Mouse (Mus musculus) spleen, postnatal 14 days (tissue): ENCODE measurements around the gene Nps.
"Not testable (repeated sequence)": the region's sequence is repeated elsewhere in the genome, so short reads cannot be mapped to it uniquely, and the experiment has no call there.

Experiments used
- DNase-seq, 2 experiments: peaks; one replicate each; pipeline ENCODE4 v3.0.0; 2021 to 2022; ENCODE audit warnings: low spot score in 2 of 2

Gene Nps

DNA sequence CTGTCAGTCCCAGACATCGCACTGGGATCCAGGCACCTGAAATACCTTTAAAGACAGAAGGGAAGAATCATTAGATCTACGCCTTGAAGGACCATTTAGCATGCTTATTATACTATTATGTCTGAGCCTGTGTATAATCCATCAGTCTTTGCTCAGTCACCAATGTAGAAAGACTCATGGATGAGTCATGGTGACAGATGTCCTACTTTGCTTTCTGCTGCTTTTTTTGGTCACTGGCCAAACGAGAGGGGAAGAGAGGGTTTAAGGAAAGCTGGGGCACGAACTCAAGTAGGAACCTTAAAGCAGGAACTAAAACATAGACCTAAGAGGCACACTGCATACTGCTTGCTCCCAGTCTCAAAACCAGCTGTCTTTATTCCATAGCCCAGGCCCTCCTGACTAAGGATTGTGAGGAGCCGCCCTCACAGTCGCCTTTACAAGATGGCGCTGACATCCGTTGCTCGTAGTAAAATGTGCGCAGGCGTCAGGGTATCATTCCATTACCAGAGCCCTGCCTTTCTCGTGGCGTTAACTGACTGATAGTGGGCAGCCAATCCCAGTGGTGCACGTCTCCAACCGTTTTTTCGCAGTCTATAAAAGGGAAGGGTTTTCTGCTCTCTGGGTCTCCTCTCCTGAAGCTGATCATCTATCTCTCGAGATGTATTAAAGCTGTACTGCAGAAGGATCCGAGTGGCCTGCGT is at the start of gene Nps:
Gene Nps, plus strand, starts transcription at position 651 of the 701 bp plus-strand sequence.
- not testable (repeated sequence) for DNase-seq

DNA sequence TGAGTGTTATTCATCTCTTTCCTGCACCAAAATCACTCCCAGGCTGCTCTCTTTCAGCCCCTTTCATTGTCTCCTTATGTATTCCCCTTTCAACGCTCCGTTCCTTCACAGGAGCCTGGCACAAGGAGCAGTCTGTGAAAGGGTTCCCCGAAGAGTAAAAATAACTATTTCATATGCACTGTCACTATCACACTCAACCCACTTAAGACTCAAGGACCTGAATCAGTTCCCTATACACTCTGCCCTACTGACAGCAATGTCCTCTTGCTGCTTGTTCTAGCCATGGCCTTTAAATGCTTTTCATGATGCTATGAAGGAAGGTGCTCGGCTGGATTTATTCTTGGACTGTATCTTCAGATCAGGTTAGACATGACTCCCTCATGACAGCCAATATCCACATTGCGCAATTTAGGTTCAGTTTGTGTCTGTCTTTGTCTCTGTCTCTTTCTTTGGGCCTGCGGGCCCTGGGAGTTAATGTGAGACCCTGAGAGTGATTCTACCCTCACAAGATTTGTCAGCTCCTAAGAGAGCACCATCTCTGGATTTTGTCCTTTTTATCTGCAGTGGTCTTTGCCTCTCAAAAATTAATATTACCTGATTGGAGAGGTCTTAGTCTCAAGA is 49.4 kb upstream of the Nps start:
- no peak for DNase-seq

DNA sequence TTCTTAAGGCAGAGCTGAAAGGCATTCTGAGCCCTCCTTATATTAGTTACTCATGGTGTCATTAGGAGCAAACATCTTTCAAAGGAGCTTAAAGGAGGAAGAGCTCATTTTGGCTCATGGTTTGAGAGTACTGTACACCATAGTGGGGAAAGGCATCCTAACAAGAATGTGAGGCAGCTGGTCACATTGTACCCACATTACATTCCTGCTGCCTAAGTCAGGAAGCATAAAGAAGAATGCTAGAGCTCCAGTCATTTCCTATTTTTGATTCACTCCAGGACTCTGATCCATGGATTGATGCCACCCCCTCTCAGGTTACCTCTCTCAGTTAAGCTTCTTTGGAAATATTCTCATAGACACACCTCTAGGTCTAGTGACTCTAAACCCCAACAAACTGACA is 48.2 kb upstream of the Nps start:
- DNase-seq = no peak

DNA sequence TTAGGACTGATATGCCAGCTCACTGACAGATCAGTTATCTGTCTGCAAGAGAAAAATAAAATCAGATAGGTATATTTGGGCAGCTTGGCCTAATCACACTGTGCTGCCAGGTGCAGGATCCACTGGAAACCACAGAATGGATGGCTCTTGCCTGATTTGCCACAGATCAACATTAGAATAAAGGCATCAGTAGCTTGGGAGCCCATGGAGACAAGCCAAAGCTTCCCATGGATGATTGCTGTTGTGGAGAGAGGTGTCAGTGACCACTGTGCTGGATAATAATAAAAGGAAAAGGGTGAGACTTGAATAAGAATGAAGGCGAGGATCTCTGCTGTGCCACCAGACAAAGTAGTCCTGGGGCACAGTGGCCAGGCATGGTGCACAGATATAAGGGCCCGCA is 47.7 kb upstream of the Nps start:
- DNase-seq = no peak

DNA sequence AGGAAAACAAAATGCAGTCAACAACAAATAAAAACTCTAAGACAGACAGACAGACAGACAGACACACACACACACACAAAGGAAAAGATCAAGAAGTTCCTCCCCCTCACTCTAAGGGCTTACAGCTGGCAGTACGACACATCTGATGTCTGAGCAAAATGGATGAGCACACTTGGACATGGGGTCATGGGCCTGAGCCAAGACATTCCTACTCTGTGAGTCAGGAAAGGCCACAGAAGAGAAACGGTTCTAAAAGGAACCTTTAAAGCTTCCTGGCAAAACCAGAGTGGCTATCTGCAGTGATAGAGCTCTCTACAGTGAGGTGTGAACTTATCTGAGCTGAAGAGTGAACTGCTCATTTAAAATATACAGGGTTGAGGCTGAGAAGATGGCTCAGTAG is 46.0 kb upstream of the Nps start:
- no peak for DNase-seq

DNA sequence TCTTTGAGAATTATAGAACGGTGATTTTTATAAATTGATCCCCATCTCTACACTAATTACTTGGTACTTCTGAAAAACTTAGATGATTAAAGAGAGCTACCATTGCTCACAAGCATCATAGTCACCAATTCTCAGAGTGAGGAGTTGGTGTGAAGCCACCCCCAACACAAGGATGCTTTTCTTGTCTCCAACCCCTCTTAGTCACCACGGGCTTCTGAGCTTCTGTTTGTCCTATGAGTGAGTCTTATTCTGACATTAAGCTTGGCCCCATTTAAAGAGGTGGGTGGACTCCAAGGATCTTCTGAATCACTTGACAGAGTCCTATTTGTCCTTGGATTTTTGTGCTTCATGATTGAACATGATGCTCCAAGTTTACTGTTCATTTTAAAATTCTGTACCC is 37.0 kb upstream of the Nps start:
- DNase-seq = no peak

DNA sequence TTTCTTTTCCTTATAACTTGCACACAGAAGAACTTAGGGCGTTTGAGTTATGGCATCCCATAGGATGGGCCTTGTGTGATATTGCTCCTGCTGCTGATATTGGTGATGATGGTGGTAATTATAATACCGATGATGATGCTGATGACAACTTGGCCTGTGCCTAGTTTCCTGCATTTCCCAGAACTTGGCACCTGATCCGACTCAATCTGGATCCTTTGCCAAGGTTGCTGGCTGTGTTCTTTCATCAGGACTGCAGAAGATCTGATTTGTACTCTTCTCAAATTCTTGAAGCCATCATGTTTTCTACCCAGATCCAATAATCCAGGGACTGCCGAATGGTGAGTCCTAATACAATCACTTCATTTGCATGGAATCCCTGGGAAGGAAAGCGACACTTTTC is 32.5 kb upstream of the Nps start:
- DNase-seq = no peak

DNA sequence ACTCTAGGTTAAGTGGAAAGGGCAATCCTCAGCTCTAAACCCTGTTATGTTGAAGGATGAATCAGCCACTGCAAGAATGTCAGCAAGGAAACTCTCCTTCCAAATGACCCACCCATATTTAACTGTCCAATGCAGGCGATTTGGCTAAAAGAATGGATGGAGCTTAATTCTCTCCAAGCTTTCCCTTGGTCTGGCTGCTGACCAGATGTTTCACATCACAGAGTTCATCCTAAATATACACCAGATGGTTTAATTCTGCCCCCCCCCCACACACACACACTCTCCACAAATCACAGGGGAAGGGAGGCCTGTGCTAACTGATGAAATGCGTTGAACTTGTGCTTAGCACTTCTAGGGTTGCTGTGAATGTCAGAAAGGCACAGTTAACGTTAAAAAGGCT is 21.4 kb upstream of the Nps start:
- no peak for DNase-seq

DNA sequence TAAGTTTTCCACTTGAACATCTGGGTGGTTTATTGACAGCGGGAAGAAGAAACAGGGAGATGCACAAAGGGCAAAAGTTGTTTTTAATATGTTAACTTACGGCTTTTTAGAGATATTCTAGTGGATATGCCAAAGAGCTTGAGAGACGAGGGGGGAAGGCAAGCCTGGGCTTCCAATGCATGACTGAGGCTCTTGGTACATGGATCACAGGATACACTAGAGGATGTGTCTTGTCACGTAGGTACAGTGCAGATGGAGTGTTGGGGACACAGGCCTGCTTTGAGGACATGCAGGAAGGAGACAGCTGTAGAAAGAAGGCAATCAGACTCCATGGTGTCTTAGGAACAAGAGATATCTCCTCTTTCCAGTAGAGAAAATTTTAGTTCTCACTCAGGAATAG is 19.1 kb upstream of the Nps start:
- DNase-seq = no peak

DNA sequence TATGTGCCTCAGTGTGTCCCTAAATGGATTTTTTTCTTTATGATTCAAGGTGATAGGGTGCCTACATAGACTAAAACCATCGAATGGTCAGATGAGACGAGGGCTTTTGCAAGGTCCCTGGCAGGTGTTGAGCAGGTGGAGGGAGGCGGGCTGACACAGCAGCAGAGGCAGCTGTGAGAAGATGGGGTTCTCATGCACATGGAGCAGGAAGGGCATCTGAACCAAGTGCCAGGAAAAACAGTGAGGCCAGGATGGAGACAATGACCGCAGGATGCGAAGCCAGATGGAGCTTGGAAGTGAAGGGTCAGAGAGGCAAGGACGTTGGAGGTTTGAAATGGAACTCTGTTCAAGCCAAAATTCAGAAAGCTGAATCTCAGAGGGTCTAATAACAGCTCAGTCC is 18.5 kb upstream of the Nps start:
- DNase-seq = no peak

DNA sequence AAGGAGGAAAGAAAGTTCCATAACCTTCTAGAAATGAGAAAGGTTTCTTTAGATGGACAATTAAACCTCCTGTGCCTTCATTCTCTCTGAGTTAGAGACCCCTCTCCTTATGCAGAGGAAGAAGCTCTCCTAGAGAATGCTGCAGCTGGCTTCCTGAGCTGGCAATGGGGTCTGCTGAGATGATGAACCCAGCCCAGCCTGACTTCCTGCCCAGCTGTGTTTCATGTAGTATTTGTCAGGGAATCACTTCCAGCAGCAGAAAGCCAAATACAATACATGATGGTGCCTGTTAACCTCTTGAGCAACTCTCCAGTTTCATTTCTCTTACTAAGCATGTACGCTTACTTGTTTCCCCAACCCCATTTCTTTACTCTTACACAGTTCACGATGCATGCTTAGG is 17.9 kb upstream of the Nps start:
- DNase-seq = no peak

DNA sequence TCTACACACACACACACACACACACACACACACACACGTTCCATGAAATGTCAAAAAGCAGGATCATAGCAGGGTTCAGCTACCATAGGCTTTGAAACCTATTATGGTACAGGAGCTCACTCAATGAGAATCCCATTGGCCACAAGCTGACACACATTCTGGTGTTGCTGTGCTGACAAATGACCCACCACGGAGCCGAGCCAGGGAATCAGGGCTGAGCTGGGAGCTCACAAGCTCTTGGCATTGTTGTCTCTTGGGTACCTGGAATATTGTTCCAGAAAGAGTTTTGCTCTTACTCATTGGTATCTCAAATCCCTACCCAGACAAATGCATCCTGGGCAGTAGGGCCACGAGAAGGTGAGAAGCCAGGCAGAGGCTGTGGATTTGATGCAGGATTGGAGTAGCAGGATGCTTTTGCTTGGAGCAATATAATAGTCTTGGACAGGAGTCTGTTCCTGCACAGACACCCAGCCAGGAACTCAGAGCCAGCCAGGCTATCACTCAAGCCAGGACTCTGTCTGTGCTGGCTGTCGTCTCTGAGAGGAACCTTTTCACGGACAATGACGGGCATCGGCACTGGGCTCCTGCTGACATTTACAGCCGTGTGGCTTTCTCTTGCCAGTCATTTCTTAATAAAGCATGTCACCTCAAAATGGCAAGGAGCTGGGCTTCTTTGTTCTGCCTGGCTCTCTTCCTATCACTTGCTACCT is 14.2 kb upstream of the Nps start:
- DNase-seq = no peak

DNA sequence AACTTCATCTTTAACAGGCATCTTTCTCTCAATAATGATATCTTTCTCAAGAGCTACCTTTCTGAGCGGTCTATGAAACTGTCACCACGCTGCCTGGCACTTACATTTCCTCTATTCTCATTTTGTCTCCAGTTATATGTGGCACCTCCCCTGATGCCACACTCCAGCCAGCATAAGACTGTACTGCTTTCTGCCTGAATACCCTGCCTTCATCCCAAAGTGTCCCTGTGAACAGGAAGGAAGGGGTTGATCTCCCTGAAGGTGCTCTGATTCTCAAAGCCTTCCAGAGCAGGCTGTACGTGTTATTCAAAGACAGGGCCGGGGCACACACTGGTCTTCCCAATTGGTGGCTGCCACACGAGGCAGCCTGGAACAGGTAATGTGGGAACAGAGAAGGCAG is 12.1 kb upstream of the Nps start:
- no peak for DNase-seq

DNA sequence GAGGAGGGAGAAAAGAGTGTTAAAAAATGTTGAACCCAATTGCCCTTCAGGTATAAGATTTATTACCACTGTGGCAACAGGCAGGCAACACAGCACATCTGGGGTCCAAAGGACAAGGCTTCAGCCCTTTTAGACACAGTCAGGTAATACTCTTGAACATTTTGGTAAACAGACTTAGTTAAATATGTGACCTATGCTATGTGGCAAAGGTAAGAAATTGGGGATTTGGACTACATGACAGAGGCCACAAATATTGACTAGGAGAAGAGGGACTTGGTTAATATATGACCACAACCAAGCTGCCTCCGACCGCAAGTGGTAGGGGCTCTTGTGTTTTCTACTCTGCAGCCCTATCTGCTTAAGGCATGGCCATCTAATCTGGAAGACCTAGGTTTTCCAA is 5.3 kb upstream of the Nps start:
- DNase-seq = no peak

DNA sequence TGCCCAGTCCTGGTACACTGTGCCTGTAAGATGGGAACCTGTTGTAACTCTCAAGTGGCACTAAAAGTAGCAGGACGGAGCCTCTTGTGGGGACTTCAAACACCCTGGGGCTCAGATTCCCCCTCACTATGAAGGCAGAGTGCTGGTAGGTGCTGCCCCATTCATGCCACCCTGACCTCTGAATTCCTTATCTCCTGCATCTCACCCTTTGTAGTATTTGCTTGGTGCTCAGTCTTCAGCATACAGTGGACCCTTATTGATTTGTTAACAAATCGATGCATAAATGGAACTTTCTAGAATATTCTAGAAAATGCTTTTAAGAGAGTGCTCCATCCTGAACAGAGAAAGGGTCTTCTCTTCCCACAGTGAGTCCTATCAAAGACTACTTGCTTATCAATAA is 4.1 kb upstream of the Nps start:
- no peak for DNase-seq

DNA sequence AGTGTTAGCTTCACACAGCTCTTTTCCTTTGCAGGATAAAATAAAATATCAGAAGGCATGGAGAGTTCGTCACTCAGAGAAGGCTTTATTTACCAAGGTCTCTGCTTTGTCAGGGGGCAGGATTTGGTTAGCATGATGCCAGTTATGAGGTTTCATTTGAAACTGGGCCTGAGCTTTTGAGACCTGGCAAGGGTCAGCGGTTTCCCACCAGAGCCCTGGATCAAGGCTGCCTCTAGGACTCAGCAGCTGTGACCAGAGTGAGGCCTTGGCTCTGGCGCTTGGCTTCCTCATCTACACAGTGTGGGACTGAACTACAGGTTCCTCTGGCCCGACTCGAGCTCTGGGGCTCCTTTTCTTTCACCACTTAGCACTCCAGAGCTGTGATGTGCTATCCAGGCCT is 12.5 kb downstream of the Nps start:
- DNase-seq = no peak

DNA sequence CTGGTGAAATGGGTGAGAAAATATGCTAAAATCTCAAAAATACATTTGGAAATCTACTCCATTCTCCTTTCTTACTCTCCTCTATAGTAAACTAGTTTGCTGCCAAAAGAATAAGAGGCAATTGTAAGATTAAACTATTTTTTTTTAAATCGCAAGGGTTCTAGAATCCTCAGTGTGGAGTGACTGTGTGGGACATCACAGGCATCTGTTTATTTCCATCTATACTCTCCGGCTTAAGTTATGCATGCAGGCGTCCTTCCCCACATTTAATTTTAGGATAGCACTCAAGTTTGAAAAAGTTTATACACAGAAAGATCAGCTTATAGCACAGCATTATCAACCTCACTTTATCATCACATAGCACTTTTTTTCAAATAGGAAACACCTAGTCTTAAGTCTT is 24.7 kb downstream of the Nps start:
- no peak for DNase-seq

DNA sequence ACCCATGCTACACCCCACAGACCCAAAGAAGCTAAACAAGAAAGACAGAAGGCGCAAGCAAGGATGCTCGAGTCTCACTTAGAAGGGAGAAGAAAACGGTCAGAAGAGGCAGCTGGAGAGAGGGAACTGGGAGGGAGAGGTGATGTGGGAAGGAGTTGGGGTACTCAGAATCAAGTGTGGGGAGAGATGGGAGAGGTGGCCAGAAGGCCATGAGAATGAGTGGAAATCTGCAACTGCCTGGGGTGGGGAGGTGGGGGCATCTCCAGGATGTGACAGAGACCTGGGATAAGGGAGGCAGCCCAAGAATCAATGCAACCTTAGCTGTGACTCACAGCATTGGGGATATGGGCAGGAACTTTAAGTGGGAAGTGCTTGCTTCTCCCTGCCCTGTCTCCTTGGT is 31.5 kb downstream of the Nps start:
- DNase-seq = no peak

DNA sequence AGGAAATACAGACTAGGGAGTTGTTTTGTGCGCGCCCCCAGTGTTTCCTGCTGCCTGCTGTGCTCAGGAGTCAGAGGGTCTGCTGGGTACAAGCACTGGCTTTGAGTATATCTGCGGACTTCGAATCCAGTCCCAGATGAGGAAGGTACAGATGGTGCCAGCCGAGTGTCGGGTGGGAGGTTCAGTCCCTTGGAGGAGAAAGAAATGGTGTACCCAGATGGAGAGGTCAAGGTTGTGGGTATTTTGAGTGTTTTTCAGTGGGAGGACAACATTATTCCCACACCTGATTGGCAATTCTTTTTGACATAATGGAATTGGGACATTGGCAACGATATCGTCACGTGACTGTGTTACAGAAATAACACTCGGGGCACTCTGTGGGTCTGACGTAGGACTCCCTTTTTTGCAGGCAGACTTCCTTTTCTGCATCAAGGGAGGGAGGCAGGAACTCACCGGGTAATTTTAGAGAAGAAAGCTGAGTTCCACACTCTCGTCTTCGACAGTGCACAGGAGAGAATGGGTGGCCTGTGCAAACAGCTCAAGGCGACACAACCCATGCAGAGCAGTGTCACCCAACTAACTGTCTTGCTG is 33.2 kb downstream of the Nps start:
- DNase-seq = no peak

DNA sequence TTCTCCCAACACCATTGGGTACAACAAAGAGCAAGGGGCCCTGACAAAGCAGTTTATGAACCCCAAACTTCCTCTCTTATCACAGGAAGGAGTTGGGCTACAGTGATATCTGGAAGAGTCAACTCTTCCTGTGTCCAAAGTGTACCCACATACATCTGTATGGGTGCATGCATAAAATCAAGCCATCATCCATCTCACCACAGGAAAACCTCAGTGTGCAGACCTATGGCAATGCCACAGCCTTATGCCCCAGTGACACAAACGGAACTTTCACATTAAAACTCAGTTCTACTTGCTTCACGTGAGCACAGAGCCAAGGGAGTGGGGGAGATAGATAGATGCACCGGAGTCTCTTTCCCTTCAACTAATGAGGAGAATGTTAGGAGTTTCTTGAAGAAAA is 36.0 kb downstream of the Nps start:
- no peak for DNase-seq

DNA sequence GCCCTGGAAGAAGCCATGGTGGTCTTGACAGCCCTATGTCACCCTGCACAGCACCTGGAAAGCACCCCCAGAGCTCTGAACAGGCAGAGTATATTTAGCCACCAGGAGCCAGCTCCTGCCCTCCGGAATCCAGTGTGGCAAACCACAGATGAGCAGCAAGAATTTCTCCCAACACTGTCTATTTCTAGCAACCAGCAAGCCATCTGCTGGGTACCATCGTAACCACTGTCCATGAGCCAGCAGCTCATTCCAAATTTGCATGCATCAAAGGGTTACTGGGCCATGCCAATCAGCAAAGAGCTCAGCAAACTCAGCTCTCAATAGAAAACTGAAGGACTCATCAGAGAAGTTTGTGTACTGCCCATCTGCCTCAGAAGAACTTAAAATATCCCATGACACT is 46.0 kb downstream of the Nps start:
- DNase-seq = no peak
